Mouse (Mus musculus) thymus, adult 2 months (tissue): ENCODE data around the gene Sars. TPM values are rescaled to one million over a fixed set of nuclear protein-coding genes. Genes with fewer than 3 reads are reported as not detected.
A peak's percentile ranks its signal among the peaks of the same experiment; 100 is the strongest.

Experiments used
- DNase-seq: peaks from one replicate; pipeline ENCODE4 v3.0.0; 2021
- H3K27ac ChIP-seq: fragments of 200-500 bp; 2 replicates; pipeline ENCODE4 v1.5.1; 2012; ENCODE audit warnings: low read length, control low read depth; ENCODE audit not compliant: control insufficient read depth, insufficient read depth
- H3K27me3 ChIP-seq: fragments of 200-500 bp; 2 replicates; pipeline ENCODE4 v1.6.1; 2012; ENCODE audit warnings: mild to moderate bottlenecking, low read length, moderate library complexity, mixed read lengths; ENCODE audit not compliant: control insufficient read depth, insufficient read depth
- H3K36me3 ChIP-seq: fragments of 200-500 bp; 2 replicates; pipeline ENCODE4 v1.6.1; 2012; ENCODE audit warnings: mild to moderate bottlenecking, low read length, moderate library complexity; ENCODE audit not compliant: control insufficient read depth, insufficient read depth
- H3K4me1 ChIP-seq: fragments of 200-500 bp; replicated peaks from 2 replicates; pipeline ENCODE4 v1.6.1; 2012; ENCODE audit warnings: low read length; ENCODE audit not compliant: control insufficient read depth, insufficient read depth
- H3K4me3 ChIP-seq: fragments of 200-500 bp; 2 replicates; pipeline ENCODE4 v1.5.1; 2012; ENCODE audit warnings: mild to moderate bottlenecking, low read length, control low read depth, moderate library complexity; ENCODE audit not compliant: control insufficient read depth, insufficient read depth
- CTCF ChIP-seq: fragments of 200-500 bp; IDR thresholded peaks from 2 replicates; pipeline ENCODE4 v1.5.1; 2012; ENCODE audit warnings: mild to moderate bottlenecking, control low read depth, low read length, moderate library complexity, borderline replicate concordance; ENCODE audit not compliant: control insufficient read depth, poor library complexity, insufficient read depth; ENCODE audit errors: extremely low read depth
- POLR2A ChIP-seq: fragments of 200-500 bp; IDR thresholded peaks from 2 replicates; pipeline ENCODE4 v1.6.1; 2012; ENCODE audit warnings: mild to moderate bottlenecking, low read length, control low read depth, moderate library complexity; ENCODE audit not compliant: control insufficient read depth, poor library complexity, insufficient read depth; ENCODE audit errors: extremely low read depth
- WGBS: fragments of 180-500 bp; shearing (Covaris S2); methylation state at CpG from one replicate; pipeline ENCODE4 v1.1.7; 2018; 5-methylcytosine and 5-hydroxymethylcytosine counted together
- polyA plus RNA-seq: library from polyadenylated mRNA; depleted of rRNA; stranded (reverse); fragments of >200 nt; gene quantifications from 2 replicates; pipeline ENCODE4 v1.2.3, GENCODE M21; 2012

Sars gene
- polyA plus RNA-seq, 1 experiment: 45.7 TPM

DNA sequence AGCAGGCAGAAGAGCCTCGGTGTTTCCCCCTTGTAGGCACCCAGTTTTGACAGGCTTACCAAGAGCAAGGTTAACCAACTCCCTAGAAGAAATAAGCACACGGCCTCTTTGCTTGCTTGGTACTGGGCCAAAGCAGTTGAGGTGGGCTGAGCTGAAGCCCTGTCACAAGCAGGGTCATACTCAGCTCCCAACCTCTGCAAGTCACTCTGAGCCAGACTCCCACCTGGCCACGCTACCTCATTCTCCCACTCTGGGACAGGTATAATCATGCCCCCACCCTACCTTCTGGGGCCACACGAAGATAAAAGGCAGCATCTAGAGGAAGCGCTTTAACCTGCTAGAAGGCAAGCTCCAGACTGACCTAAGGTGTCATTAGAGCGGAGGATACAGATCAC, 19.4 kb downstream of the Sars start:
- H3K27ac ChIP-seq: no peak overlapping the region
- H3K4me1 ChIP-seq: peaks cover 5% of the 10 kb centered on the region
- peaks cover 38% of the 10 kb centered on the region for H3K36me3 ChIP-seq
- WGBS: 95% methylated on average over 6 of the region's 6 CpGs
- no peak overlapping the region for H3K4me3 ChIP-seq
- no peak for DNase-seq
- H3K27me3 ChIP-seq: no peaks in the 10 kb centered on the region
- no peak for TF ChIP-seq CTCF
- no peak for TF ChIP-seq POLR2A

DNA sequence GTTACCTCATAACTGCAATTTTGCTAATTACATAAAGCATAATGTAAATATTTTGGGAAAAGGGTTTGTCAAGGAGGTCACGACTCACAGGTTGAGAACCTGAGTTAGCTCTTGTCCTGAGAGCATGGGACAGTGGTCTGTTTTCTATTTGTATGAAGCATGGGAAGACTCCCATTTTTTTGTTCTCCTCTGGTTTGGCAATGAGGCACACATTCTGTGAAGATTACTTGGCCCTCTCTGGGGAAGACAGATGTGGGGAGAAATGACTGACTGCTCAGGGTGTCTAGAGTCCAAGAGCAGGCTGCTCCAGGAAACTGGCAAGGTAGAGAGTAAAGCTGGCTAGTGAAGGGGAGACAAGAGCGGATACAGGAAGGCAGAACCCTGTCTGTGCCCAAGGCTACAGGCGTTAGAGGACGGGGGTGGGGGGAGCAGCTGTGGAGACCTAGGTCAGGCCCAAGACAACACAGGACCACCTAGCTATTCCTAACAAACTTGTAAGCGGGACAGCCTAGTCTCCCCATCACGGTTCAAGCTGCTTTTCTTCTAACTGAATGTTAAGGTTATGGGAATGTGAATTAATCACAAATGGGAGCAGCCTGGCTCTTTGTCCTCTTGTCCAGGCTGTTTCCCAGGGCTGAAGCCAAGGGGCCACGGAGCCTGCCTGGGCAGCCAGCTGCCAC, 19.9 kb downstream of the Sars start:
- TF ChIP-seq CTCF: no peak
- TF ChIP-seq POLR2A: no peak
- Histone ChIP-seq H3K36me3 (peaks cover 38% of the 10 kb centered on the region), H3K4me1 (peaks cover 5% of the 10 kb centered on the region), H3K27me3 (no peaks in the 10 kb centered on the region), H3K27ac (no peak overlapping the region), H3K4me3 (no peak overlapping the region)
- whole genome bisulfite sequencing: 98% methylated on average over 7 of the region's 7 CpGs
- DNase-seq: no peak

DNA sequence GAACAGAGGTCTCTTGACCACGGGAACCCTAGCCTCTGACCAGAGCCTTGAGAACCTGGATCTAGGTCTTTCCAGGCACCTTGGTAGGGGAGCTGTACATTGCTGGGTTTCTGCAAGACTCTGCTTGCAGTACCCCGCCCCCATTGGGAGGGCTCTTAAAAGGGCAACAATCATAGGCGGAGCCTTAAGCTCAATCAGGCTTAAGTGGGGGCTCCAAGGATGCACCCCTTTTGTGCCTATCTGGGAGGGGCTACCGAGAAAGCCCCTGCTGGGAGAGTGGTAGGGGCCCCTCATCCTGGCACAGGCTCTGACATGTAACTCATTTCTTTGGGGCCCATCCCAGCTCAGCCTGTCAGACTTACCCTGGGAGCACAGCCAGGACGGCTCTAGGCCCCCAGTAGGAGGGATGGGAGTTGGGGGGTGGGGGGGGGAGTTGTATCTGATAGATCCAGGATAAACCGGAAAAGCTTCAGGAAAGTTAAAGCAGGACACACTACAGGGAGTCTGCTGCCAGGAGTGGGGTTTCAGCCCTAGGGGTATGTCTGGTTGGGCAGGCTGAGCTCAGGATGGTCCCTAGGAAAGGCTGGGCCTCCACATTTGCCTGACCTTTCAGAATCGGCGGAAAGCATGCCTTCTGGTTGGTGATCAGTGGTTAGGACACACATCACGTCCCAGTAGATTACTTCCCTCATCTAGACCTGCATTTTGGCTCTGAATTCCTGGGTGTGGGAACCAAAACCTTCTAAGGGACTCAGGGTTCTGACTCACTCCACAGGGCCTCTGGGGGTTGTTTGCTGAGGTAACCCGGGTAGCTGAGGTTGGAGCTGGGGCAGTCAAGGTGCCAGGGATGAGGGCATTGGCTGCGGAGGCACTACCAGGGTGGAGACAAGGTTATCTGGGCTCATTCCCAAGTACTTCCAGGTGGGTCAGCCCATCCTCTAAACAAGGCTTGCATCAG, 20.9 kb downstream of the Sars start:
- WGBS: 43% methylated on average over 11 of the region's 11 CpGs
- Histone ChIP-seq H3K27ac (no peak overlapping the region), H3K36me3 (peaks cover 30% of the 10 kb centered on the region), H3K27me3 (no peaks in the 10 kb centered on the region), H3K4me3 (no peak overlapping the region), H3K4me1 (peaks cover 5% of the 10 kb centered on the region)
- TF ChIP-seq CTCF (no peak), POLR2A (no peak)
- peak; percentile 61 for DNase-seq

DNA sequence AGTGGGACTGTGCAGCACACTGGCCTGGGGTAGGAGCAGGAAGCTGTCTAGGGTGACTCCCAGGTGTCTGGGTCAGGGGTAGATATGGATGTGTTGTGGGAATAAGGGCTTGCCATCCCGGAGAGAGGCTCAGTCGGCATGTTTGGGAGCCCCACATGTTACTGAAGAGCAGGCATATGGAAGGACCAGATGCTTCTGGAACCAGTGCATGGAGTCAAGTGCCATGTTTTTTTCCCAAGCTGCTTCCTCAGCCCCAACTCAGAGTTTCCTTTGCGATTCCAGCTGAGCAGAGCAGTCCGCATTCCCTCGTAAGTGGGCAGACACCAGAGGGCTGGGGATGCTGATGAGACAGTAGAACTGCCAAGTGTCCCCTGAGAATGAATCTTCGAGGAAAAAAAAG, 22.0 kb downstream of the Sars start:
- H3K4me3 ChIP-seq: no peak overlapping the region
- no peaks in the 10 kb centered on the region for H3K27me3 ChIP-seq
- peaks cover 5% of the 10 kb centered on the region for H3K4me1 ChIP-seq
- no peak overlapping the region for H3K27ac ChIP-seq
- no peak for DNase-seq
- peaks cover 19% of the 10 kb centered on the region for H3K36me3 ChIP-seq
- no peak for TF ChIP-seq CTCF
- TF ChIP-seq POLR2A: no peak
- WGBS: 59% methylated on average over 6 of the region's 6 CpGs

DNA sequence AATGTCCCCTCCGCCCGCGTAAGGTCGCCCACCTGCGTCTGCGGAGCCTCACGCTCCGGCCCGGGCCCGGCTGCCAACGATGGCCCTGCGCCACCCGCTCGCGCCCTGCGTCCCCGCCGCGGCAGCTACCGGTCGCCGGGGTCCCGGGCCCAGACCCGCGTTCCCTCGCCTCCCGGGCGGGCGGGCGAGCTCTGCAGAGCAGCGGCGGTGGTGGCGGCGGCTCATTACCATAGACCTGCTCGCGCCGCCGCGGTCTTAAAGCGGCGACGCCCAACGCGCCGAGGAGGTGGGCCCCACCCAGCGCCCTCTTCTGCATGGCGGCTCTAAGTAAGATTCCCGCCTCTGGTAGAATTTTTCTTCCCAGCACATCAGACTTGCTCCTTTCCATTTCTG, 29.2 kb downstream of the Sars start:
- TF ChIP-seq CTCF: no peak
- peak; percentile 69 for TF ChIP-seq POLR2A
- peaks cover 6% of the 10 kb centered on the region for H3K4me1 ChIP-seq
- H3K36me3 ChIP-seq: no peaks in the 10 kb centered on the region
- DNase-seq: peak; percentile 85
- H3K4me3 ChIP-seq: peak overlapping the region; percentile 58
- WGBS: 1% methylated on average over 48 of the region's 48 CpGs
- H3K27ac ChIP-seq: no peak overlapping the region
- H3K27me3 ChIP-seq: no peaks in the 10 kb centered on the region
